Mouse (Mus musculus) layer of hippocampus, adult 2 months (tissue): Measurements from ENCODE around the gene Sema4d. TPM values are rescaled to one million over a fixed set of nuclear protein-coding genes. Genes with fewer than 3 reads are reported as not detected.
A peak's percentile ranks its signal among the peaks of the same experiment; 100 is the strongest.

ENCODE experiments used
- DNase-seq, 2 experiments: peaks; one replicate each; pipeline ENCODE4 v3.0.0; 2022; ENCODE audit warnings: low spot score in 2 of 2
- H3K27ac ChIP-seq: fragments of 200-600 bp; 2 replicates; pipeline ENCODE4 v1.8.1; 2022
- H3K4me3 ChIP-seq: fragments of 200-600 bp; 2 replicates; pipeline ENCODE4 v1.8.1; 2022; ENCODE audit warnings: mild to moderate bottlenecking
- CTCF ChIP-seq: fragments of 200-600 bp; conservative IDR thresholded peaks from 2 replicates; pipeline ENCODE4 v1.8.1; 2022; ENCODE audit warnings: antibody characterized with exemption, mild to moderate bottlenecking, moderate library complexity
- total RNA-seq, 2 experiments: library from RNA; stranded (reverse); gene quantifications; 2 replicates each; pipeline ENCODE4 v1.2.3; 2021

The Sema4d gene
- total RNA-seq, 2 experiments from 2014 or later = 76.3 to 83.9 TPM

DNA sequence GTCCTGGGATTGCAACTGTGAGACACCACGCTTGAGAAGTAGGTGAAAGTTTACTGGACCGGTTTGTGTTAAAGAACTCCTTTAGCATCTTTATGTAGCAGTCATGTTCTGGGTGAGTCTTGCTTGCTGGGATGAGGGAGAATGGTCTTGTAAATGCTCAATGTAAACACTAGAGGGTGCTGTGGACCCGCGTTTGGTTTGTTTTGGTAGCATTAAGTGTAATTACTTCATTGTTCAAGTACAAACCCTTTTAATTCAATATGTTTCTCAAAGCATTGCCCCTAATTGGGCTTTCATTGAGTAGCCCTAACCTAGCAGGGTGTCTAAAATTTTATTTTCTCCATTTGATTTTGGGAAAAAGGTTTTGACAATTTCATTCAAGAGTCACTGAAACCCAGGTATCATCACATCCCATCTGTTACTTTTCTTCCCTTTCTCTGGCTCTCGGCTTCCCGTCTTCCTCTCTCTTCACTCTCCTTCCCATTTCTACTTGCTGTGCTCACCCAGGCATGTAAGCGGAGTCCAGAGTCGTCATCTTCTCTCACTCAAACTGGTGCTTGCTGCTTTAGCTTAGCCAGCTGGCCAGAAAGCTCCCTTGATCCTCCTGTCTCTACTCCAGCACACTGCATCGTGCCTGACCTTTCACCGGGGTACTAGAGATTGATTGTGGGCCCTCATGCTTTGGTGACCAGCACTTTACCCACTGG is 37.4 kb upstream of the Sema4d start:
- peak; percentile 56 to 60 for DNase-seq
- no peak overlapping the region for H3K4me3 ChIP-seq
- no peak overlapping the region for H3K27ac ChIP-seq
- peak; percentile 95 for TF ChIP-seq CTCF

- TF ChIP-seq CTCF = no peak
- no peak for DNase-seq
- H3K4me3 ChIP-seq = no peak overlapping the region
- H3K27ac ChIP-seq = no peak overlapping the region
Measured at GRCm38 (mm10) chr13:51823822-51824495, 30.4 kb upstream of the Sema4d start.

DNA sequence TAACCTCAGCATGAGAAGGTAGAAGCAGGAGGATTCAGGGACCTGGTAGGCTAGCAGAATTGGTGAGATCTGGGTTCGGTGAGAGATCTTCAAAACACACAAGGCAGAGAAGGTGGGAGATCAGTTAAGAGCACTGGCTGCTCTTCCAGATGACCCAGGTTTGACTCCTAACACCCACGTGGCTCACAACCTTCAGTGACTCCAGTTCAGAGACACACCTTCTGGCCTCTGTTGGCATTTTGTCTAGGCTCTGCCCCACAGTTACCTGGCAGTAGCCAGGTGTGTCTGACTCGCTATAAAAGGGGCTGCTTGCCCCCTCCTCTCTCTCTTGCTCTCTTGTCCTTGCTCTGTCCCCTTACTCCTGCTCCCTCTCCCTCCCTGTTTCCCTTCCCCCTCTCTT is 28.4 kb upstream of the Sema4d start:
- Histone ChIP-seq H3K4me3 (no peak overlapping the region), H3K27ac (no peak overlapping the region)
- DNase-seq = no peak
- TF ChIP-seq CTCF = no peak

- H3K27ac ChIP-seq = no peak overlapping the region
- TF ChIP-seq CTCF = no peak
- no peak for DNase-seq
- no peak overlapping the region for H3K4me3 ChIP-seq
Measured at GRCm38 (mm10) chr13:51819351-51819750, 25.8 kb upstream of the Sema4d start.

DNA sequence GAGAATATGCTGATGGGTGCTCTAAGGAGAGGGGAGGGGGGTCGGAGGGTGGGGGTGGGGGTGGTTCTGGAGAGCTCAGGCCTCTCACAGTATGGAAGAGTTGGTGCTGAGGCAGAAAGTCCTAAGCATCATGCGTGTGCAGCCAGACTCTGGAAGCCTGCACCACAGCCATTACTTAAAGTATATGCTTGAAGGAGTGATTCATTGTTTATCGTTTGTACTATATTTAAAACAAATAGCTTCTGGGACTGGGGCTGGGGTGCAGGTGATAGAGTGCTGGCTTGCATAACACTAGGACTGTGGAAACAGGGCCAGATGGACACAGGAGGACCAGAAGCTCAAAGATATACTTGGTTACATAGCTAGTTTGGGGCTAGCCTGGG is 25.4 kb upstream of the Sema4d start:
- H3K27ac ChIP-seq = no peak overlapping the region
- H3K4me3 ChIP-seq = no peak overlapping the region
- TF ChIP-seq CTCF = no peak

DNA sequence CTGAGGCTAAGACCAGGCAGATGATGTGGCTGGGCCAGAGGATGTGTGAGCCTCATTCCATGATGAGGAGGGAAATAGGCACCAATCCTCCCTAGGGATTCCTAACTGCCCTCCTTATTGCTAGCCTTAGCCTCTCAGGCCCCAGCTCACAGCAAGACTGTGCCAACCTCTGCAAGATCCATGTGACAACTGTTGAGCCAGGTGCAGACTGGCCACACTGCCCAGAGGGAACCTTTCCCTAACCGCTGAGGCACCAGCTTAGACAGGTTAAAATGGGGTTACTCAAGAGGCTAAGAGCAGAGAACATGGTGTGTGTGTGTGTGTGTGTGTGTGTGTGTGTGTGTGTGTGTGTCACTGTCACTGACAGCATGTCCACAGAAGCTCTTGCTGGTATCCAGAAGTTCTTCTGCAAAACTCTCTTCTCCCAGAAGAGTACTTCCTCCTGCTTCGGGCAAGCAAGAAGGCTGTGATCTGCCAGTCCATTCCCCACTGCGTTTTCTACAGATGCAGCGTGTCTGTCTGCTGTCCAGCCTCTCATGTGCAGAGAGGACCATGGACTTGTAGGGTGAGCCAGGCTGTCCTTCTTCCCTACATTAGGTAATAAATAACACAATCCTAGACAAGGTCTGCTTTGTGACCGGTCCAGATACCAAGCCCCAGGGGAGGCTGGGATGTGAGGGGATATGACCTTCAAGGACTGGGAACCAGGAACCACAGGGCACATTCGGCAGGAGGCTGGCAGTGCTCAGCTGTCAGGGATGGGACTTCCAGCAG is 24.8 kb upstream of the Sema4d start:
- no peak for TF ChIP-seq CTCF
- no peak overlapping the region for H3K27ac ChIP-seq
- no peak for DNase-seq
- H3K4me3 ChIP-seq = no peak overlapping the region

More for the DNA sequence above, 25.4 kb upstream of the Sema4d start:
- no peak for DNase-seq

DNA sequence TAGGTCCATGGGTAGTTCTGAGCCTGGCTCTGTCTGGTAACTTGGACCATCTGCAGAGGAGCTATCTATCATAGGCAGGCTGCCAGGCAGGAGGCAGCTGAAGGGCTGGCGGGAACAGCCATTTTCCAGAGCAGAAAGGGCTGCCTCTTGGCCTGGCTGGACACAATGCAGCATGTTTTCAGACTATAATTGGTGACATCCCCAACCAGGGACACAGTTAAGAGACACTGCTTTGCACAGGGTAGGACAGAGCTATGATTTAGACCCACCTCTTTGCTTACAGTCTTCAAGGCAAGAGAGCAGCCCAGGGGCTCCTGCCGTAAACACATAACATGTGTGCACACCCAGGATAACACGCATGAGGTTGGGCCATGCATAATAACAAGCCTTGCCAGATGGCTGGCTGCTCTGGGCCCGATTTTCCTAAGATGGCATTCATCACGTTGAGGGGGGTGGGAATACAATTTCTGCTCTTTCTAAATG is 23.1 kb upstream of the Sema4d start:
- DNase-seq = peak in 1 of 2 experiments; percentile 29
- H3K27ac ChIP-seq = peak overlapping the region; percentile 78
- no peak for TF ChIP-seq CTCF
- no peak overlapping the region for H3K4me3 ChIP-seq

GRCm38 (mm10) chr13:51815865-51816504 is 22.4 kb upstream of the Sema4d start:
- H3K27ac ChIP-seq = peak overlapping the region; percentile 78
- no peak overlapping the region for H3K4me3 ChIP-seq
- DNase-seq = no peak
- TF ChIP-seq CTCF = peak; percentile 63

GRCm38 (mm10) chr13:51814646-51815045 is 21.1 kb upstream of the Sema4d start:
- no peak overlapping the region for H3K27ac ChIP-seq
- no peak for DNase-seq
- TF ChIP-seq CTCF = no peak
- H3K4me3 ChIP-seq = no peak overlapping the region

DNA sequence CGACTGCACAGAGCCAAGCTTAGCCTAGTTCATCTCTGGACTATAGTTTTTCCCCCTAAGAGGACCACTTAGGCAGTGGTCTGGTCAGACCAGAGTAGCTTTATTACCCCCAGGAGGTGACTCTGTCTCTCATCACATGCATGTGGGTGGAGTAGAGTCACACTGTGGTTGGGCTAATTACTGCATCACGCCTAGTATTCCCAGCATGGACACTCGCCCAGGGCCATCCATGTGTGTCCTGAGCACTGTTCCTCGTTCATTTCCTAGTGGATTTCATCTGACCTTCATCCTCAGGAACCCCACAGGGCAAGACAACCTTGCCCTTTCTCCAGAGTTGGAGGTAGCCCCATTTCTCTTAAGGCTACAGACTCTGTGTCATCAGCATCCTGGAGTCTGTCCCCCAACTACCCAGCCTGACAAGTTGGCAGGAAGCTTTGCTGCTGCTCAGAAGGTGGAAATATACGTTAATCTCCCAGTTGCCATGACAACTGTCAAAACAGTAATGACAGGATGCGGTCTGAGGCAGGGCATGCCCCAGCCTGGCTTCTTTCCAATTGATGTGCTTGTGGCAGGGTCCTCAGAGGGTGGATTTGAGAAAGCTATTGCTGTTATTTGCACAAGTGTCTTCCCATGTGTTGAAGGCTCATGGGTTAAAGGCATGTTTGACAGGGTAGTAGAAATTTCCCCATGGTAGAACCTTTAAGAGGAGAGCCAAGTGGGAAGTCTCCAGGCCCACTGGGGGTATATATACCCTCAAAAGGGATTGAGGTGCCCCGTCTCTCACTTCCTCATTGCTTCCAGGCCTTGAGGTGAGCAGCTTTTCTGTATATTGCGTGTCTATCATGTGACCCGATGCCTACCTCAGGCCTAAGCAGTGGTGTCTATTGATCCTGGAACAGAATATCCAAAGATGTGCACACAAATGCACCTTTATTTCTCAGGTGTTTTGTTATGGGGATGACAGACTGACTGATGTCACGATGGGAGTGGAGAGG is 20.4 kb upstream of the Sema4d start:
- Histone ChIP-seq H3K4me3 (no peak overlapping the region), H3K27ac (no peak overlapping the region)
- no peak for TF ChIP-seq CTCF
- no peak for DNase-seq

- TF ChIP-seq CTCF = no peak
- H3K4me3 ChIP-seq = no peak overlapping the region
- H3K27ac ChIP-seq = no peak overlapping the region
- DNase-seq = no peak
Measured at GRCm38 (mm10) chr13:51808141-51808540, 14.6 kb upstream of the Sema4d start.

- H3K27ac ChIP-seq = peak overlapping the region; percentile 89
- no peak for DNase-seq
- no peak overlapping the region for H3K4me3 ChIP-seq
- TF ChIP-seq CTCF = no peak
Measured at GRCm38 (mm10) chr13:51806220-51806619, 12.7 kb upstream of the Sema4d start.
